Mouse (Mus musculus) testis, adult 2 months (tissue): ENCODE data around the gene Gm21974. TPM values are rescaled to one million over a fixed set of nuclear protein-coding genes. Genes with fewer than 3 reads are reported as not detected.

Source experiments
- H3K27ac ChIP-seq: fragments of 200-500 bp; 2 replicates; pipeline ENCODE4 v1.5.1; 2012; ENCODE audit warnings: low read depth, low read length; ENCODE audit not compliant: control insufficient read depth, insufficient read depth
- H3K27me3 ChIP-seq: fragments of 200-500 bp; 2 replicates; pipeline ENCODE4 v1.6.1; 2012; ENCODE audit warnings: mild to moderate bottlenecking, low read length, moderate library complexity; ENCODE audit not compliant: control insufficient read depth, insufficient read depth
- H3K36me3 ChIP-seq: fragments of 200-500 bp; 2 replicates; pipeline ENCODE4 v1.6.1; 2012; ENCODE audit warnings: mild to moderate bottlenecking, low read length; ENCODE audit not compliant: control insufficient read depth, insufficient read depth
- H3K4me1 ChIP-seq: fragments of 200-500 bp; 2 replicates; pipeline ENCODE4 v1.6.1; 2012; ENCODE audit warnings: low read length; ENCODE audit not compliant: control insufficient read depth, insufficient read depth
- H3K4me3 ChIP-seq: fragments of 200-500 bp; 2 replicates; pipeline ENCODE4 v1.5.1; 2012; ENCODE audit warnings: low read depth, mild to moderate bottlenecking, low read length, moderate library complexity, mixed read lengths; ENCODE audit not compliant: control insufficient read depth
- CTCF ChIP-seq: fragments of 200-500 bp; IDR thresholded peaks from 2 replicates; pipeline ENCODE4 v1.5.1; 2012; ENCODE audit warnings: low read depth, mild to moderate bottlenecking, inconsistent platforms, low read length, moderate library complexity; ENCODE audit not compliant: control insufficient read depth, insufficient read depth, insufficient replicate concordance
- POLR2A ChIP-seq: fragments of 200-500 bp; IDR thresholded peaks from 2 replicates; pipeline ENCODE4 v1.6.1; 2012; ENCODE audit warnings: low read depth, mild to moderate bottlenecking, inconsistent platforms, low read length, moderate library complexity; ENCODE audit not compliant: control insufficient read depth
- polyA plus RNA-seq: library from polyadenylated mRNA; depleted of rRNA; stranded (reverse); fragments of >200 nt; gene quantifications from 2 replicates; pipeline ENCODE4 v1.2.3, GENCODE M21; 2012

Gene Gm21974
- polyA plus RNA-seq, 1 experiment = not detected

GRCm38 (mm10) chr7:127932273-127933031 lies 37.2 kb upstream of the Gm21974 start:
- Histone ChIP-seq H3K27ac (no peak overlapping the region), H3K4me3 (no peak overlapping the region), H3K36me3 (no peaks in the 10 kb centered on the region), H3K27me3 (no peaks in the 10 kb centered on the region), H3K4me1 (peaks cover 26% of the 10 kb centered on the region)
- TF ChIP-seq POLR2A (no peak), CTCF (no peak)

- H3K4me3 ChIP-seq = no peak overlapping the region
- no peaks in the 10 kb centered on the region for H3K27me3 ChIP-seq
- H3K27ac ChIP-seq = no peak overlapping the region
- TF ChIP-seq POLR2A (no peak), CTCF (no peak)
- peaks cover 25% of the 10 kb centered on the region for H3K4me1 ChIP-seq
- no peaks in the 10 kb centered on the region for H3K36me3 ChIP-seq
These were observed 36.3 kb upstream of the Gm21974 start for GRCm38 (mm10) chr7:127931351-127932135.

GRCm38 (mm10) chr7:127930636-127931035 lies 35.4 kb upstream of the Gm21974 start:
- Histone ChIP-seq H3K36me3 (peaks cover 2% of the 10 kb centered on the region; the same call in 1 of the 2 replicates), H3K4me3 (no peak overlapping the region), H3K27me3 (no peaks in the 10 kb centered on the region), H3K4me1 (peaks cover 18% of the 10 kb centered on the region), H3K27ac (no peak overlapping the region)
- TF ChIP-seq POLR2A (no peak), CTCF (no peak)

GRCm38 (mm10) chr7:127929923-127930322 lies 34.7 kb upstream of the Gm21974 start, which contains the start of gene Prss8:
Gene Prss8, minus strand, starts transcription at chr7:127930104.
- no peak for TF ChIP-seq CTCF
- no peak for TF ChIP-seq POLR2A
- no peak within 1 kb of the TSS for H3K27ac ChIP-seq
- peaks cover 14% of the 10 kb centered on the region for H3K4me1 ChIP-seq
- H3K36me3 ChIP-seq = peaks cover 2% of the 10 kb centered on the region; the same call in 1 of the 2 replicates
- H3K27me3 ChIP-seq = no peaks in the 10 kb centered on the region
- peak within 1 kb of the TSS; percentile 4; the same call in 1 of the 2 replicates for H3K4me3 ChIP-seq

- Histone ChIP-seq H3K4me1 (peaks cover 18% of the 10 kb centered on the region), H3K36me3 (peaks cover 2% of the 10 kb centered on the region), H3K27me3 (no peaks in the 10 kb centered on the region), H3K4me3 (no peak overlapping the region), H3K27ac (no peak overlapping the region)
- TF ChIP-seq POLR2A = no peak
- no peak for TF ChIP-seq CTCF
These were observed 33.3 kb upstream of the Gm21974 start for GRCm38 (mm10) chr7:127928596-127928995.

- Histone ChIP-seq H3K36me3 (peaks cover 2% of the 10 kb centered on the region), H3K27me3 (no peaks in the 10 kb centered on the region), H3K4me3 (no peak overlapping the region), H3K27ac (no peak overlapping the region), H3K4me1 (peaks cover 19% of the 10 kb centered on the region)
- TF ChIP-seq CTCF (no peak), POLR2A (no peak)
These were observed 32.5 kb upstream of the Gm21974 start for GRCm38 (mm10) chr7:127927726-127928125.

- H3K27ac ChIP-seq = no peak overlapping the region
These were observed 31.6 kb upstream of the Gm21974 start for GRCm38 (mm10) chr7:127926846-127927245.

More at GRCm38 (mm10) chr7:127926846-127927245, 31.6 kb upstream of the Gm21974 start:
- H3K27me3 ChIP-seq = no peaks in the 10 kb centered on the region
- no peak overlapping the region for H3K4me3 ChIP-seq
- peaks cover 19% of the 10 kb centered on the region for H3K4me1 ChIP-seq
- no peak for TF ChIP-seq POLR2A
- no peak for TF ChIP-seq CTCF
- peaks cover 2% of the 10 kb centered on the region for H3K36me3 ChIP-seq
